Mouse (Mus musculus) kidney, embryonic 16.5 days (tissue): ENCODE results near the gene Cwc27. TPM values are rescaled to one million over a fixed set of nuclear protein-coding genes. Genes with fewer than 3 reads are reported as not detected.

Experiments
- ATAC-seq: fragments of 200-750 bp; cut with Nextera tagmentation; 2 replicates; pipeline ENCODE4 v1.8.0; 2017; ENCODE audit warnings: moderate TSS enrichment; ENCODE audit not compliant: low FRiP score, low TSS enrichment
- H3K27ac ChIP-seq: fragments of 300-500 bp; sonication (generic); 2 replicates; pipeline ENCODE4 v1.5.1; 2014; ENCODE audit warnings: low read length
- H3K27me3 ChIP-seq: fragments of 300-500 bp; sonication (generic); 2 replicates; pipeline ENCODE4 v1.6.1; 2014; ENCODE audit warnings: low read length, control low read depth, mixed read lengths; ENCODE audit not compliant: insufficient read depth
- H3K36me3 ChIP-seq: fragments of 300-500 bp; sonication (generic); 2 replicates; pipeline ENCODE4 v1.6.1; 2014; ENCODE audit warnings: low read length, control low read depth, mixed read lengths; ENCODE audit not compliant: insufficient read depth
- H3K4me1 ChIP-seq: fragments of 300-500 bp; sonication (generic); 2 replicates; pipeline ENCODE4 v1.6.1; 2014; ENCODE audit warnings: low read length, control low read depth, mixed read lengths; ENCODE audit not compliant: insufficient read depth
- H3K4me2 ChIP-seq: fragments of 300-500 bp; sonication (generic); replicated peaks from 2 replicates; pipeline ENCODE4 v1.6.1; 2014; ENCODE audit warnings: low read depth, low read length
- H3K4me3 ChIP-seq: fragments of 300-500 bp; sonication (generic); 2 replicates; pipeline ENCODE4 v1.5.1; 2014; ENCODE audit warnings: mild to moderate bottlenecking, low read length
- H3K9ac ChIP-seq: fragments of 300-500 bp; sonication (generic); replicated peaks from 2 replicates; pipeline ENCODE4 v1.6.1; 2014; ENCODE audit warnings: low read length
- H3K9me3 ChIP-seq: fragments of 300-500 bp; sonication (generic); 2 replicates; pipeline ENCODE4 v1.6.1; 2016; ENCODE audit warnings: low read length, control low read depth
- WGBS: fragments of 180-500 bp; shearing (Covaris S2); extraction: QIAGEN DNeasy Blood & Tissue Kit; methylation state at CpG from one replicate; pipeline ENCODE4 v1.1.7; 2014; 5-methylcytosine and 5-hydroxymethylcytosine counted together
- polyA plus RNA-seq: library from polyadenylated mRNA; unstranded; fragments of >200 nt; fragmentation: Nextera tagmentation; extraction: Ambion mirVana; gene quantifications from 2 replicates; pipeline ENCODE4 v1.2.1, GENCODE M21; 2015

The Cwc27 gene
- polyA plus RNA-seq, 1 experiment from 2014 or later: 30.8 TPM

GRCm38 (mm10) chr13:104605111-104605510 is 211.8 kb downstream of the Cwc27 start:
- H3K9ac ChIP-seq: no peak overlapping the region
- no peak overlapping the region for H3K4me3 ChIP-seq
- H3K27ac ChIP-seq: no peak overlapping the region
- H3K4me1 ChIP-seq: 0 out of 2 replicates have a peak, but pooled peaks cover 3% of the 10 kb centered on the region
- ATAC-seq: no peak
- H3K9me3 ChIP-seq: no peaks in the 10 kb centered on the region
- H3K36me3 ChIP-seq: no peaks in the 10 kb centered on the region
- WGBS: 89% methylated on average over 2 of the region's 2 CpGs
- no peak overlapping the region for H3K4me2 ChIP-seq
- H3K27me3 ChIP-seq: no peaks in the 10 kb centered on the region

GRCm38 (mm10) chr13:104602197-104602596 is 214.7 kb downstream of the Cwc27 start:
- Histone ChIP-seq H3K4me3 (no peak overlapping the region), H3K36me3 (no peaks in the 10 kb centered on the region), H3K9ac (no peak overlapping the region), H3K9me3 (no peaks in the 10 kb centered on the region), H3K27ac (no peak overlapping the region), H3K4me2 (no peak overlapping the region), H3K4me1 (0 out of 2 replicates have a peak, but pooled peaks cover under 1% of the 10 kb centered on the region), H3K27me3 (no peaks in the 10 kb centered on the region)
- ATAC-seq: no peak
- 84% methylated on average over 6 of the region's 6 CpGs for WGBS

GRCm38 (mm10) chr13:104601783-104602182 is 215.2 kb downstream of the Cwc27 start:
- WGBS: 83% methylated on average over 3 of the region's 3 CpGs
- H3K4me3 ChIP-seq: no peak overlapping the region
- H3K36me3 ChIP-seq: no peaks in the 10 kb centered on the region
- no peak overlapping the region for H3K9ac ChIP-seq
- no peak overlapping the region for H3K4me2 ChIP-seq
- H3K27me3 ChIP-seq: no peaks in the 10 kb centered on the region
- no peak overlapping the region for H3K27ac ChIP-seq
- no peaks in the 10 kb centered on the region for H3K9me3 ChIP-seq
- no peak for ATAC-seq
- H3K4me1 ChIP-seq: no peaks in the 10 kb centered on the region

- Histone ChIP-seq H3K4me3 (no peak overlapping the region), H3K27me3 (no peaks in the 10 kb centered on the region), H3K9ac (no peak overlapping the region), H3K27ac (no peak overlapping the region), H3K4me2 (no peak overlapping the region), H3K9me3 (no peaks in the 10 kb centered on the region), H3K4me1 (no peaks in the 10 kb centered on the region), H3K36me3 (no peaks in the 10 kb centered on the region)
- ATAC-seq: no peak
- WGBS: 92% methylated on average over 4 of the region's 4 CpGs
Measured at GRCm38 (mm10) chr13:104596199-104596598, 220.7 kb downstream of the Cwc27 start.

- no peak overlapping the region for H3K27ac ChIP-seq
- H3K36me3 ChIP-seq: no peaks in the 10 kb centered on the region
- 61% methylated on average over 4 of the region's 4 CpGs for WGBS
- H3K27me3 ChIP-seq: no peaks in the 10 kb centered on the region
- no peak overlapping the region for H3K4me2 ChIP-seq
- no peaks in the 10 kb centered on the region for H3K9me3 ChIP-seq
- peaks cover 6% of the 10 kb centered on the region; the same call in 1 of the 2 replicates for H3K4me1 ChIP-seq
- H3K9ac ChIP-seq: no peak overlapping the region
- no peak for ATAC-seq
- H3K4me3 ChIP-seq: no peak overlapping the region
Measured at GRCm38 (mm10) chr13:104594820-104595351, 222.1 kb downstream of the Cwc27 start.

- Histone ChIP-seq H3K4me1 (peaks cover 6% of the 10 kb centered on the region; the same call in 1 of the 2 replicates), H3K4me3 (no peak overlapping the region), H3K9me3 (no peaks in the 10 kb centered on the region), H3K9ac (no peak overlapping the region), H3K36me3 (no peaks in the 10 kb centered on the region), H3K4me2 (no peak overlapping the region), H3K27ac (no peak overlapping the region), H3K27me3 (no peaks in the 10 kb centered on the region)
- no peak for ATAC-seq
- WGBS: 89% methylated on average over 7 of the region's 7 CpGs
Measured at GRCm38 (mm10) chr13:104590931-104591330, 226.0 kb downstream of the Cwc27 start.

- Histone ChIP-seq H3K9ac (no peak overlapping the region), H3K36me3 (no peaks in the 10 kb centered on the region), H3K4me2 (no peak overlapping the region), H3K27me3 (no peaks in the 10 kb centered on the region), H3K4me1 (peaks cover 7% of the 10 kb centered on the region; the same call in 1 of the 2 replicates), H3K27ac (no peak overlapping the region), H3K9me3 (no peaks in the 10 kb centered on the region), H3K4me3 (no peak overlapping the region)
- WGBS: 47% methylated on average over 11 of the region's 11 CpGs
- ATAC-seq: peak; percentile 70
Measured at GRCm38 (mm10) chr13:104590097-104590607, 226.8 kb downstream of the Cwc27 start.

GRCm38 (mm10) chr13:104588383-104588782 is 228.6 kb downstream of the Cwc27 start:
- WGBS: 77% methylated on average over 5 of the region's 5 CpGs

More at GRCm38 (mm10) chr13:104588383-104588782, 228.6 kb downstream of the Cwc27 start:
- Histone ChIP-seq H3K9me3 (no peaks in the 10 kb centered on the region), H3K27me3 (no peaks in the 10 kb centered on the region), H3K27ac (no peak overlapping the region), H3K36me3 (no peaks in the 10 kb centered on the region), H3K4me2 (no peak overlapping the region), H3K4me3 (no peak overlapping the region), H3K4me1 (peaks cover 15% of the 10 kb centered on the region; the same call in 1 of the 2 replicates), H3K9ac (no peak overlapping the region)
- no peak for ATAC-seq

Other genes starting within 250 kb of the Cwc27 start
- gene Srek1ip1, start 24.7 kb downstream of the Cwc27 start, polyA plus RNA-seq: 23.7 and 26.5 TPM in 2 replicates
- 1.1 and 1.5 TPM in 2 replicates for gene Shisal2b, start 46.8 kb upstream of the Cwc27 start, polyA plus RNA-seq
- gene Rgs7bp, start 237.8 kb upstream of the Cwc27 start, polyA plus RNA-seq: 2.0 and 2.5 TPM in 2 replicates